Mouse (Mus musculus) ES-Bruce4 (cell line): Measurements from ENCODE around the gene Cacna2d3. TPM values are rescaled to one million over a fixed set of nuclear protein-coding genes. Genes with fewer than 3 reads are reported as not detected.

Experiments used
- H3K27ac ChIP-seq: 2 replicates; pipeline ENCODE4 v1.5.1; 2012; ENCODE audit warnings: low read length, inconsistent platforms; ENCODE audit not compliant: insufficient read depth
- H3K27me3 ChIP-seq: 2 replicates; pipeline ENCODE4 v1.6.1; 2012; ENCODE audit warnings: mild to moderate bottlenecking, low read length, inconsistent platforms; ENCODE audit not compliant: control insufficient read depth, poor library complexity, insufficient read depth, severe bottlenecking
- H3K36me3 ChIP-seq: 2 replicates; pipeline ENCODE4 v1.6.1; 2012; ENCODE audit warnings: inconsistent platforms, mild to moderate bottlenecking, low read length, moderate library complexity; ENCODE audit not compliant: control insufficient read depth, poor library complexity, insufficient read depth, severe bottlenecking
- H3K4me1 ChIP-seq: one replicate; pipeline ENCODE4 v1.8.1; 2011; ENCODE audit warnings: low read length; ENCODE audit not compliant: control insufficient read depth, insufficient read depth
- H3K4me3 ChIP-seq: 2 replicates; pipeline ENCODE4 v1.5.1; 2011; ENCODE audit warnings: low read depth, mild to moderate bottlenecking, low read length
- H3K9ac ChIP-seq: 2 replicates; pipeline ENCODE4 v1.6.1; 2012; ENCODE audit warnings: low read depth, mild to moderate bottlenecking, inconsistent platforms; ENCODE audit not compliant: poor library complexity, severe bottlenecking
- H3K9me3 ChIP-seq: replicated peaks from 2 replicates; pipeline ENCODE4 v1.6.1; 2012; ENCODE audit warnings: mild to moderate bottlenecking, low read length, inconsistent platforms; ENCODE audit not compliant: control insufficient read depth, poor library complexity, insufficient read depth, severe bottlenecking
- CTCF ChIP-seq: IDR thresholded peaks from one replicate; pipeline ENCODE4 v1.8.1; 2011; ENCODE audit warnings: low read depth, low read length
- EP300 ChIP-seq: IDR thresholded peaks from 2 replicates; pipeline ENCODE4 v1.6.1; 2011; ENCODE audit warnings: low read depth, low read length; ENCODE audit not compliant: insufficient read depth
- POLR2A ChIP-seq: IDR thresholded peaks from one replicate; pipeline ENCODE4 v1.8.1; 2011; ENCODE audit warnings: low read length; ENCODE audit not compliant: insufficient read depth
- polyA plus RNA-seq: library from polyadenylated mRNA; stranded (reverse); fragments of >200 nt; gene quantifications from 2 replicates; pipeline ENCODE4 v1.2.4, GENCODE M21; 2011; ENCODE audit warnings: low read depth; ENCODE audit not compliant: missing spikeins, insufficient read depth, insufficient read length

The Cacna2d3 gene
- polyA plus RNA-seq, 1 experiment: not detected

DNA sequence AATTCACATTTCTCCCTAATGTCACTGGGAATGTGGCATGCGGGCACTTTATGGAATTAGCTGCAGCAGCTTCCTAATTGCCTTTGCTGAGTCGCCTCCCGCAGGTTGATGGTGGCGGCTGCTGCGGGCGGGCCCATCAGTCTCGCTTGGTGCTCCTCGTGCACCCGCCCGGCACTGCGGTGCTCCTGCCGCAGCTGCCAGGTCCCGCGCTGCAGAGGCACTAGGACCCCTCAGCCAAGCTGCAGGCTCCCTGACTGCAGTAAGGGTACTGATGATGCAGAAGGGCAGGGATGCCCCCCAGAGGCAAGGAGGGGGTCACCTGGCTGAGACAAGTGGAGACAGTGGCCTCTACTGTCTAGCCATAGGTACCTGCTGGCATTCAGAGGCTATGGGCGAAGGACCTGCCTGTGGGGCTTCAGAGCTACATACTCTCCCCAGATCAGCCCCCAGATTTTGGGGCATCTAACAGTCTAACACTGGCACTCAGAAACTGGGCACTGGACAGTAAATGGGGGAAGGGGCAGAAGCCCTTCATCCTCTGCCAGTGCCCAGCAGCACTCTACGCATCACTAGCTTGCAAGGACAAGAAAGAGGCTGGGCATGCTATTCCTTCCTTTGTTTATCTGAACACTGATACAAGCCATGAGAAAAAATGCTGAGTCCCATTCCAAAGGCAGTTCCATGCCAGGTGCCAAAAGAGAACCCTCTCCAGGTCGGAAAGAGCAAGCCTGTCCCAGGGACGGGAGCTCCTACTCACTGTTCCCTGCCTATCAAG is 13.9 kb downstream of the Cacna2d3 start:
- no peak overlapping the region for H3K27ac ChIP-seq
- H3K27me3 ChIP-seq: no peaks in the 10 kb centered on the region
- no peak overlapping the region for H3K4me3 ChIP-seq
- H3K9ac ChIP-seq: no peak overlapping the region
- H3K36me3 ChIP-seq: no peaks in the 10 kb centered on the region
- no peaks in the 10 kb centered on the region for H3K9me3 ChIP-seq
- no peaks in the 10 kb centered on the region for H3K4me1 ChIP-seq
- TF ChIP-seq EP300 (no peak), POLR2A (no peak), CTCF (no peak)

GRCm38 (mm10) chr14:29702762-29703161 is 18.9 kb downstream of the Cacna2d3 start:
- TF ChIP-seq CTCF (no peak), POLR2A (no peak), EP300 (no peak)
- H3K4me3 ChIP-seq: no peak overlapping the region

GRCm38 (mm10) chr14:29696131-29696530 is 25.5 kb downstream of the Cacna2d3 start:
- Histone ChIP-seq H3K27ac (no peak overlapping the region), H3K4me1 (no peaks in the 10 kb centered on the region), H3K27me3 (no peaks in the 10 kb centered on the region; the same call in 1 of the 2 replicates), H3K9ac (no peak overlapping the region), H3K9me3 (no peaks in the 10 kb centered on the region), H3K36me3 (no peaks in the 10 kb centered on the region), H3K4me3 (no peak overlapping the region)
- TF ChIP-seq EP300 (no peak), CTCF (peak; percentile 60)

More at GRCm38 (mm10) chr14:29702762-29703161, 18.9 kb downstream of the Cacna2d3 start:
- H3K4me1 ChIP-seq: no peaks in the 10 kb centered on the region
- H3K9ac ChIP-seq: no peak overlapping the region
- no peak overlapping the region for H3K27ac ChIP-seq
- H3K27me3 ChIP-seq: no peaks in the 10 kb centered on the region
- H3K9me3 ChIP-seq: no peaks in the 10 kb centered on the region
- H3K36me3 ChIP-seq: no peaks in the 10 kb centered on the region

DNA sequence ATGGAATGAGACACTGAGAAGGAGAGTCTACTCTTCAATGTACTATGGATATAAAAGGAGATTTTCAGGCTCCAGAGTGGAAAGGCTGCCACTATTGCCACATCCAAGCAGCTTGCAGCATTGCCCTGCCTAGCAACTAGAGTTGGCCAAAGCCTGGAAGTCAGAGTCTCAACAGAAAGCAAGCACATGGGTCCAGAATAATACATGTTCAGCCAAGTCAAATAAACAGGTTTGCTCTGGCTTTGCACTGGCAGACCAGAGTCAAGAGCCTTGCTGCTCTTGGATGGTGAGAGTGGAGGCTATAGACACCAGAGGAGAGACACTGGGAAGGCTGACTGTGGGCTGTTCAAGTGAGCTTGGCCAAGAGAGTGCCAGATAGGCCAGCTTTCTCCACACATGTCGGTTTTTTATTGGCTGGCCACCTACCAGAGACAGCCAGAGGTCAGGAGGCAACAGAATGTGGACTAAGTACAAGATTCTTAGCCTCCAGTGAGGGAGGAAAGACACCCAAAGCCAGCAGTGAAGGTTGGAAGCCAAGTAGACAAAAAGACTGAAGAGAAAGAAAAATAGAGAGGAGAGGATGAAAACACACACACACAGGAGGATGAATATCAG is 49.1 kb downstream of the Cacna2d3 start:
- H3K36me3 ChIP-seq: no peaks in the 10 kb centered on the region
- H3K27me3 ChIP-seq: no peaks in the 10 kb centered on the region
- H3K4me1 ChIP-seq: no peaks in the 10 kb centered on the region
- H3K9me3 ChIP-seq: no peaks in the 10 kb centered on the region
- TF ChIP-seq POLR2A (no peak), EP300 (no peak), CTCF (no peak)
- H3K4me3 ChIP-seq: no peak overlapping the region
- H3K9ac ChIP-seq: no peak overlapping the region
- H3K27ac ChIP-seq: no peak overlapping the region

DNA sequence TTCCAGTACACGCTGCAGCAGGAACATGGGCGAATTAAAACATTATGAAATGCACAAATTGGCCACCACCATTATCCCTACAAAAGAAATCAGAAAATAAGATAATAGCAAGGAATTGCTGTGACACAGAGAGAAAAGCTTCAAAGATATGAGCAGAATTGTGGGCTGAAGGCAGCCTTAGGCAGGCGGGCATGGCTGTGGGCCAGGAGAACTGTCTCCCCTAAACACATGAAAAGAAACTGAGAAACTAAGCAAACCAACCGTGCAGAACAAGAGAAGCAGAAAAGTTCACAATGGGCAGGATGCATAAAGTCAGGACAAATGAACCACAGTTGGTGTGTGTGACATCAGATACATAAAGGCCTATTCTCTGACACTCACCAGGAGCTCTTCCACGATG is 51.8 kb downstream of the Cacna2d3 start:
- no peak overlapping the region for H3K9ac ChIP-seq
- H3K27ac ChIP-seq: no peak overlapping the region
- H3K4me1 ChIP-seq: no peaks in the 10 kb centered on the region
- no peak for TF ChIP-seq CTCF
- TF ChIP-seq POLR2A: no peak
- no peak for TF ChIP-seq EP300
- H3K4me3 ChIP-seq: no peak overlapping the region
- no peaks in the 10 kb centered on the region for H3K9me3 ChIP-seq
- no peaks in the 10 kb centered on the region for H3K36me3 ChIP-seq
- no peaks in the 10 kb centered on the region for H3K27me3 ChIP-seq

DNA sequence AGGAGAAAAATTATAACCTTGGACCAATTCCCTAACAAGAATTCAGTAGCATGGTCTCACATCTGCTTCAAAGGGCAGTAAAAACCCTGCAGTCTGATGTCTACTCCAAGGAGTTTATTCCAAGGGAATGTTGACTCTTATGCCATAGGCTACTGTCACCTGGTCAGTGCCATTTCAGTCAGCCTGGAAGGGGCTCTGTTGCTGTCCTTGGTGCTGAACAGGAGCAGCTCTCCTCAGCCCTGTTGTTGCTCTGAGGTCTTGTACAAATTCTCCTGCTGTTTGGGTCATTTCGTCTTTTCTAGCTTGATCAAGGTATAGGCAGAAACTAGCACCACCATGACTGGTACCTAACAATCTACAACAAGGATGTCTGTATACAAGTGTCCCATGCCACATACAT is 64.7 kb downstream of the Cacna2d3 start:
- TF ChIP-seq POLR2A (no peak), EP300 (no peak), CTCF (no peak)
- H3K9me3 ChIP-seq: no peaks in the 10 kb centered on the region

More for the DNA sequence above, 64.7 kb downstream of the Cacna2d3 start:
- no peaks in the 10 kb centered on the region for H3K27me3 ChIP-seq
- H3K4me1 ChIP-seq: no peaks in the 10 kb centered on the region
- no peaks in the 10 kb centered on the region for H3K36me3 ChIP-seq
- H3K27ac ChIP-seq: no peak overlapping the region
- H3K9ac ChIP-seq: no peak overlapping the region
- no peak overlapping the region for H3K4me3 ChIP-seq
